Mouse (Mus musculus) kidney, adult 8-10 months (tissue): Measurements from ENCODE around the gene Auh.

ENCODE experiments used
- DNase-seq, 2 experiments: peaks; one replicate each; pipeline ENCODE4 v3.0.0; 2022

The Auh gene

DNA sequence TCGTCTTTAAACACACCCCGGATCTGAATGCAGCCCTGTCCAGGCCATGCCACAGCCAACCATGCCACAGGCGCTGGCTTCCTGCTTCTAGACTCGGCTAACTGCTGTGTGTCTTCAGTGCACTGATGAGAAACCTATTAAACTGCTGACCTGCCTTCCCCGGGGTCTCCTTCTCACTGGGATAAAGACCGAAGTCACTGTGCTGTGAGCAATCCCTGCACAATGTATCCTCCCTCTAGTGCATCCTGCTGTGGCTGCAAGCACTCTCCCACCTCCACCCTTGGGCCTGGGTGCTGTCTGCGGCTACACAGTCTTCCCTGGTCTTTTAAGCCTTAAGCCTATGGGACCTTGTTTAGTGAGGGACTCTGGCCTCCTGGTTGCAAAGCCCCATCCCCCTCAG lies 50.7 kb downstream of the Auh start:
- DNase-seq: no peak

DNA sequence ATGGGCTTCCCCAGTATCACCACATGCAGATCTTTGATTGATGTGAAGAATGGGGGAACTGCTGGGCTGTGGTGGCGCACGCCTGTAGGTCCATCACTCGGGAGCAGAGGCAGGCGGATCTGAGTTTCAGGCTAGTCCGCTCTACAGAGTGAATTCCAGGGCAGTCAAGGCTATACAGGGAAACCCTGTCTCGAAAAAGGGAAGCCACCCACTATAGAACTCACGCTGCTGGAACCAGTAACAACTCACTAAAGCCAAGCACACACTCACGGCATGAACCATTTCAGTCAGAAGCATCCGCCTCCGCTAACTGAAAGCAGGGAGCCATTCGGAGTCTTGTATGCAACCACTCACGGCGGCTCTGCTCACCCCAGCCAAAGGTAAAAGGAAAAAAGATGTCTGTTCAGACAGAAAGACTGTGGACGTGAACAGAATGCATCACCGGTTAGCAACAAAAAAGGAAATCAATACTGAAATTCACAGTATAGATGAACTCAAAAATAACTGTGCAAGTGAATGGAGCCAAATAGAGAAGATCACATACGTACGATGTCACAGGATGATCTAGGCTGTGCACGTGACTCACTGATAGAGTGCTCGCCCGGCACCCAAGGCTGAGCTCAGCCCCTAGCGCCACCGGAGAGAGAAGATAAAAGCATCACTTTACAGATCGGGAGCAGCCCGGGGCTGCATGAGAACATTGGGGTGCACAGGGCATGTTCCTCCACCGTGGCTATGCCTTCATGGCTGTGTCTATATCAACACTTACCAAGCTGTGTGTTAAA lies 53.7 kb downstream of the Auh start:
- no peak for DNase-seq

DNA sequence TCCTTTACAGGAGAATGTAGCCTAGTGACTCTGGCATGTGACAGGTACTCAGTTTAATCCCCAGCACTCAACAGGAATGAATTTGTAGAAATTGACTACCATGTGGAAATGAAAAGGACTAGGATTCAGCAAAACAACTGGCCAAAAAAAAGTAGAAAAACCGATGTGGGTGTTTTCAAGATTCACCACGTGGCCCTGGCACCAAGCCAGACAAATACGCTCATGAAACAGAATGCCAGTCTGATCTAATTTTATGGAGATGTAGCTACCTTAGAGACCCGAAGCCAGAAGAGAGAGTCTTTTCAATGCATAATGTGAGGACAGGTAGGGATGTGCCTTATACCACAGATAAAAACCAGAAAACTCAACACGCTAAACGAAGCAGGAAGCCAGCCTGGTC lies 54.4 kb downstream of the Auh start:
- no peak for DNase-seq

DNA sequence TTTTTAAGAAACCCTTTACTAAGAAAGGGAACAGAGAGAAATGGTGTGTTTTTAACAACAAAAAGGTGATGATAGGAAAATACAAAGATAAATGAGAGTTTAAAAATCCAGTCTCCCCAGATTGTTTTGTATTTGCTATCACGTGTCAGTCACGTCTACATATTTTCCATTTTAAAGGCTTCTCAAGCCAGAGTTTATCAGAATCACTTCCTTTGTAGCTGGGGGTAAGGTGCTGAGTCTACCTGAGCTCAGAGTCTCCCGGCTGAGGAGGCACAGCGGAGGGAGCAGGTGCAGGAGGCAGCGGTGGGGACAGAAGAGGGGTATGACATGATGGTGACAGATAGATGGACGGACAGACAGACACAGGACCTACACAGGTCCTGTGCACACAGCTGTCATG lies 55.1 kb downstream of the Auh start:
- no peak for DNase-seq

DNA sequence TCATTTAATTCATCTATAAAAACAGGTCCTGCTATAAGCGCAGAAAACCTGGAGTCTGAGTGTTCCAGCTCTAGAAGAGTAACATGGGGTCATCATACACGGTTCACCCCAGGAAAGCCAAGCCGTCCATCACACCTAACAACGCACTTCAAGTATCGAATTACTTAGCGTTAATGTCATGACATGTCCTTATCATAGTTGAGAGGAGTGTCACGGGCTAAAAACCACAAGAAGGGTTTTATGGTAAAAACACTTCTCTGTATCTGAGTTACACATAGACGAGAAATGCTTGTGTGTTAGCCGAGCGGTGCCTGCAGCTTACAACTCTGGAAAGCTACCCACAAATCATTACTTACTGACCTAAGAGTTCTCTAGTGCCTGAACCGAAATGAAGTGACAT lies 55.6 kb downstream of the Auh start:
- no peak for DNase-seq

DNA sequence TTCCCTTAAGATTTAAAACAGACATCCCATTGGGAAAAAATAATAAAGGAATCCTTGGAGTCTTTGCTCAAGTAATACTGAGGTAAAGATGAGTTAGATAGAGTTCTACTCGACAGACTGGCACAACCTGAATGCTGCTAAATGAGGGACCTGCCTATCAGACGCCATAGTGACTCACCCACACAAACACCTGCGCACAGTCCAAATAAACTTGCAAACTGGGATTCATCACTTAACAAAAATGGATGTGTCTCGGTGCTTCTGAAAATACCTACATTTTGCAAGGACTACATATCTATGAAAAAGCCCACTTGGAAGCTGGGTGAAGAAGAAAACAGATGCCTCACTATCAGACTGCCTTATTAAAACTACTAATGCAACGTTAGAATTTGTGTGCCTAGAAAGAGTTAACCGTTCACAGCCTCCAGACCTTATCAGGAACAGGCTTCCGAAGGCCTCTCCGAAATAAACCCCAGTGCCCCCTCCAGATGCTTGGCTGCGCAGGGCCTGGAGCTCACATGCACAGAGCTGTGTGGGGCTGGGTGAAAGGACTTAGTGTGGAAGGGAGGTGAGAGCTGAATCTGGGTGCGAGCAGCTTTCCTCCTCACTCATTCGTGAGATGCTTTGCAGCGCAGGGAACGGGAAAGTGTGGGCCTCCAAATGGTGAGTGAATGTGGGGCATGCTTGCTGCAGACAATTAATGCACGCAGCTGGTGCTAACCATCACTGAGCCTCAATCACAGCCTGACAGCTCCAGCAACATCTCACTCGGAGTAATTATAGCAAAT lies 63.3 kb downstream of the Auh start:
- no peak for DNase-seq

DNA sequence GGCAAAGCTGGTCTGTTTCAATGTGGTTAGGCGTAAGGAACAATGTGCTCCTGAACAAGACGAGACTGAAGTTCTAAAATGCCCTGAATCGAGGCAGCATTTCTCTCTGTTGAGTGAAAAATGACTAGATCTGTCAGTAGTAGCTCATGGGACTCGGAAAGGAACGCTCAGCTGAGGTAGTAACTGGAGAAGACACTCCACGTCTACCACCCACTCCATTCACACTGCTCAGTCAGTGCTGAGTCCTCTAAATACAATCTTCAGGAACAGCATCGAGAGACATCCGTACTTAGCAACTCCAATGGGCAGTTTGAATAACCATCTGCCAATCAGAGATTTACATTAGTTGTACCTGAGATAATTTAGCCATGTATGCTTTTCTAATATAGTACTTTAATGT lies 66.0 kb downstream of the Auh start:
- no peak for DNase-seq

DNA sequence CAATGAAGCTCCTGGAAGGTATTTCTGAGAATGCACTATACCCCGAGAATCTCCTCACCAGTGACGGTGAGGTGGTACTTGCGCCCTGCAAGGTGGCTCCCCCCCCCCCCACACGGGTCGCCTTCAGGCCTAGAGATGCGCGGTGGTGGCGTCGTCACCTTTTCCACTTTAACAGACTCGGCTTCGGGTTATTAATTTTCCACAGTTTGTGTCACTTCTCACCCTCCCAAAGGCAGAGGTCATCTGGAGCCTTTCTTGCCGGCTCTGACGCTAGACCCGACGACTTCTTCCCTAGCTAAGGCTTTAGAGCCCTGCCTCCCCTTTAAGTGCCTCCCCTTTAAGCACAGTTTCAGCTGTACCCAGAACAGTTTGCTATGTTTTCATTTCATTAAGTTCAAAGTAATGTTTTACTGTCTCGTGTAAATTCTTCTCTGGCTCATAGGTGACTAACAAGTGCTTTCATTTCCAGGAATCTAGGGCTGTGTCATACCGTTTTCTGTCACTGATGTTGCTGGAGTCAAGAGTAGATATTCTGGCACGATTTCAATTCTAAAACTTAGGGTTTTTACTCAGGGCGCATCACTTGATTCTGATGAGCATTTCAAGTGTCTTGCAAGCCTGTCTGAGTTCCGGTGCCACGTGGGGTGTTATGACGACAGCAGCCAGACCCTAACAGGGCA lies 69.3 kb downstream of the Auh start:
- no peak for DNase-seq

DNA sequence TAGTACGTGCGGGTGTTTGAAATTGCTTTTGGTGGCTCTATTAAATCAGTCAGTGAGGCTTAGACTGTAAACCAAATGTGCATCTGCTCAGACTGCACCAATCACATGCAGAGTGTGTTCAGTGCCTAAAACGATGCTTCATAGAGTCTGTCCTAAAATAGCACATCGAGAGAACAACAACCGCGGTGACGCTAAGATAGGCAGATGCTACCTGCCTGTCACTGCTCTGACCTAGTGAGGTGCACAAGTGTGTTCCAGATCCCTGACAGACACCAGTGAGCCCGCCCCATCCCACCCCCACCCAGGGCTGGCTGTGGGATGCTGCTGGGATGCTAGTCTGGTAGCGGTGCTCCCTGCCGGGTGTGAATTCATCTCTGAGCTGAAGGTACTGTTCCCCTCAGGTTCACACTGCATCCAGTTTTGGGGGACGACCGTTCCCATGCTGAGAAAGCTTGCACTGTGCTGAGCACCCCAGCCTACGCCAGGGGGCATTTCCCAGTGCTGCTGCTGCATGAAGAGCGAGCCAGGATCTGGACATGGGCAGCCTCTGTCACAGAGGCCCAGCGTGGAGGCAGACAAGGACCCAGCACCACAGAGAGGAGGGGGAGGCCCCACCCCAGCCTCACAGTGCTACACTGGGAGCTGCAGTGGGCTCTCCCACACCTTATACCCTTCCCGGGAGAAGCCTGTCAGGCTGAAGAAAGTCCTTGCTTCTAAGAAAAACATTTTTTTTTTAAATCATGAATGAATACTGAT lies 70.2 kb downstream of the Auh start:
- DNase-seq: no peak

DNA sequence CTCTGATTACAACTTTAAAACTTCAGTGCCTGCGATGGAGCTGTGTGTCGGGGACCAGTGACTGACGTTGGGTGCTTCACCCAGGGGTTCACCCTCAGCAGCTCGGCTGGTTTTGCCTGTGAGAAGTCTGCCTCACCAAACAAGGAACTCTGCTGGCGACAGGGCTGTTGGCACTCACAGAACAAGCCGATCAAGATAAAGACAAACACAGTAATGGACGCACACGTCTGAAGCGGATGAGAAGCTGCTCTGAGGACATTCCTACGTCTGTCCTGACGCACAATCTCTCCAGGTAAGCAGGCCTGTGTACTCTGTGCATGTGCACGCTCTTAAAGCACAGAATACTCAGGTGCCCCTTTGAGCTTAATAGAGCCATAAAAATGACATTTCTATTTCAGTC lies 71.1 kb downstream of the Auh start:
- no peak for DNase-seq

DNA sequence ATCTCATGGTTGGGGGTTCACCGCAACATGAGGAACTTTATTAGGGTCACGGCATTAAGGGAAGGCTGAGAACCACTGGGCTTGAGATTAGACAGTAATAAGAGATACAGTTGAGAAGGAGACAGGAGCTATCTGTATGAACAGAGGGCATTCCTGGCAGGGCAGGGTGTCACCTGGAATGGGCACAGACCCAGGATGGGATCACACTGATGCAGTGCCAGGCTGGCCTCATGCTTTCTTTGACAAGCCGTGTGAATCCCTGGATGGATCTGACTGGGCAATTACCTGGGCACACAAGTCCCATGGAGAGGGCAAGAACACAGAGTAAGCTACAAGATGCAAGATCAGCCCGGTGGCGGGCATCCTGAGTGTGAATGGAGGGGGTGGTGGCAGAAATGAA lies 71.7 kb downstream of the Auh start:
- no peak for DNase-seq

DNA sequence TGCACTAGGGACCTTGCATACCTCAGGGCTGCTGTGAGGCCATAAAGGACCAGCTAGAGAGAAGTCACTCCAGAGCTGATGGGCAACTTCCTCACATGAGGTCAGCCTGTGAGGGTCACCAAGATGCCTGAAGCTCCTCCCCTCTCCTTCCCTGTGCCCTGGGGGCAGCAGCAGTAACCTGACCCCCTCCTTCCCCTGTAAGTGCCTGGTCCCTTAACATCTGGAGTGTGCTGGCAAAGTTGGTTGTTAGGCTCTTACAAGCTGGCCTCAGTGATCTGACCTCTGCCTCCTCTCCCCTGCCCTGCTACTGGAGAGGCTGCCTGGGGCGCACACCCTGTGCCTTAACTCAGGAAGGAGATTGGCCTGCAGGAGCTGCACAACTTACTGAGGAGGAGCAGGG lies 75.9 kb downstream of the Auh start:
- no peak for DNase-seq

DNA sequence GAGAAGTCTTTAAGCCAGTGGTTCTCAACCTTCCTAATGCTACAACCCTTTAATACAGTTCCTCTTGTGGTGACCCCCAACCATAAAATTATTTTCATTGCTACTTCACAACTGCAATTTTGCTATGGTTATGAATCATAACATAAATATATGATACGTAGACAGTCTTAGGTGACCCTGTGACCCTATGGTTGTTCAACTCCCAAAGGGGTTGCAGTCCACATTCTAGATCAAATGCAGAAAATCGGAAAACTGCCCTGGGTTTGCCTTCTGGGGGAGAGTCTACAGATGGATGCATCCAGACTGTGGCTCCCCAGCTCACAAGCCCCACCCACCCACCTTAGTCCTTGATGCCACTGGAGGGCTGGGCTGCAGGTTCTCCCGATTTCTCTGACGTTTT lies 77.6 kb downstream of the Auh start:
- no peak for DNase-seq

DNA sequence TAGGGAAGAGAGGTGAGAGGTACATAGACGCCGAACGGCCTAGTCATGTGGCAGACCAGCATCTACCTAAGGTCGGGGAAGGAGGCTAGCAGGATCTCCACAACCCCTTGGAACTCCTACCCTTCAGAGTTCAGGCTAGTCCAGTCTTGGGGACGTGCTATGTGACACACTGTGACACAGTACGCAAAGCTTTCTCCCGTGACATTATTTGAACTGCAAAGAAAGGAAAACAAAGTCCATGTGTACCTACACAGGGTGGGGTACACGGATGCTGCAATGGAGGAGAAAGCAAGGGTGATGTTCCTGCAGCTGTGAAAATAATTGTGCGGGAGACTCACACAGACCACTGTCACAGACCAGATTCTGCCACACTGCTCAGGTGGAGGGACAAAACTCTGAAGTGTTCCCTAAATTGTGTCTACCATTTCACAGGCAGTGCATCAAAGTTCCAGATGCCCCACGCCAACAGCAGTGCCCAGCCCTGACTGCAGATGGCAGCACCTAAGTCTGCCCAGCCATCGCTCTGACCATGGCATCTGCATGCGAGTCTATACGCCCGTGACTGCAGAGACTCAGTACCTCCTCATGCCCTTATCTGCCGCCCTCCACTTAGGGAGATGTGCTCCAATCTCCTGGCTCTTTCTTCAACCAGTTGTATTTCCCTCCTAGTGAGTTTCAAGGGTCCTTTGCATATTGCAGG lies 79.3 kb downstream of the Auh start:
- peak in 1 of 2 experiments; percentile 23 for DNase-seq

DNA sequence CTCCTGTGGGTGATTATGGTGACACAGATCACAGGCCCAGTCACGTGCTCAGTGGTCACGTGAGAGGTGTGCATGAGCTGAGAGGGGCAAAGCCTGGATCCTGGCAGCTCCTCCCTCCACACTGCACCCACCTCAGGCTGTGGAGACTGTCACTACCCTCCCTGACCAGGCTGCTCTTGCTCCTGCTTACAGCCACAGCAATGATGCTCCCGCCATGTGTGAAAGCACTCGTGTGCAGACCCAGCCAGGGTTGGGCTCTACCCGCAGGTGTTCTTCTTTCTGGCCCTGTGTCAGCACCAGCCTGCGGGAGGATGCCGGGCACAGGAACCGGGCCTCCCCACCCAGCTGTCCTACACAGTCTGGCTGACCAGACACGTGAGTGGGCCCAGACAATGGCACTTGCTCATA lies 80.1 kb downstream of the Auh start:
- DNase-seq: no peak

DNA sequence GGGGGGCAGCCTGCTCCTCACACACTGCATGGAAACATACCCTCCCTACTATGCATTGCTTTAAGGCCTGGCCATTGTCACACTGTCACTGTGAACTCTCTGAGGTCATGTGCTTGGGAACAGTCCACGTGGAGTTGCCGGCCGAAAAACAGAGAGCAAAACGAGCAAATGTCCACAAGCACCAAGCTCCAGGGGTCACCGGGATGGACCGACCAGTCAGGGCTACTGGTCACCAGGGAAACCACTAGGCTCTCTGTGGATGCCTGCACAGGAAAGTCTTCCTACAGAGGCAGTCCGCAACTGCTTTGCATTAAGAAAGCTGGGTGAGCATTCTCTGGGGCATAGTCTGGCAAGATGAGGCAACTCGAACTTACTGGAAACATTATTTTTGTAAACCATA lies 82.0 kb downstream of the Auh start:
- DNase-seq: no peak

DNA sequence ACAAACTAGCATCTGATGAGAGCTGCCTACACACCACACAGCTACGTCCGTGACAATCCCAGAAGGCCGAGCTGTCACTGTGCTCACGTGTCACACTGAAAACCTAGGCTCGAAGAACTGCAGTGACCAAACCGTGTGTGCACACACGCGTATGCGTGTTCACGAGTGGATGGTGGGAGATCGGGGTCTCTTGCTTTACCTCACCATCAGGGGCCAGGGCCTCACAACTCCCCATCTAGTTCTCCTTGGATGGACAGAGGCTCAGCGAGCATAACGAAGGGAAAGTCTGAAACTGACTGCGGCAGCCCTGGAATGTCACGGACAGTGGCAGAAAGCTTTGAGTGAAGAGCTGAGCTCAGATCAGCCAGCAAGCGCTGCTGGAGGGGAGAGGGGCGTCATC lies 82.4 kb downstream of the Auh start:
- no peak for DNase-seq

DNA sequence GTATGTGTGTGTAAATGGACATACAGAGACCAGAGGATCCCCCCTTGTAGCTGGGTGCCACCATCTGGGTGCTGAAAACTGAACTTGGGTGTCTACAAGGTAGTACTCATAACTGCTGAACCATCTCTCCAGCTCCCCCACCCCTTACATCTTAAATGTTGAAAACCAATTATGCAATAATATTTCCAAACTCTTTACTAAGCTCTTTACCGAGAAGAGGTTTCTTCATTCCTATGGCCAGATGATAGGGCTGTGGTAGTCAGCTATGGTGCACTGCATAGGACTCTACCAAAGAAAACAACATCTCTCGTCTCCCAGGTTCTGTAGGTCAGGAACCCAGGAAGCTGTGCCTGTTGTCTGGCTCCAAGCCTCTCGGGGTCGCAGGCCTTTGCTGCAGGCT lies 83.9 kb downstream of the Auh start:
- DNase-seq: no peak

DNA sequence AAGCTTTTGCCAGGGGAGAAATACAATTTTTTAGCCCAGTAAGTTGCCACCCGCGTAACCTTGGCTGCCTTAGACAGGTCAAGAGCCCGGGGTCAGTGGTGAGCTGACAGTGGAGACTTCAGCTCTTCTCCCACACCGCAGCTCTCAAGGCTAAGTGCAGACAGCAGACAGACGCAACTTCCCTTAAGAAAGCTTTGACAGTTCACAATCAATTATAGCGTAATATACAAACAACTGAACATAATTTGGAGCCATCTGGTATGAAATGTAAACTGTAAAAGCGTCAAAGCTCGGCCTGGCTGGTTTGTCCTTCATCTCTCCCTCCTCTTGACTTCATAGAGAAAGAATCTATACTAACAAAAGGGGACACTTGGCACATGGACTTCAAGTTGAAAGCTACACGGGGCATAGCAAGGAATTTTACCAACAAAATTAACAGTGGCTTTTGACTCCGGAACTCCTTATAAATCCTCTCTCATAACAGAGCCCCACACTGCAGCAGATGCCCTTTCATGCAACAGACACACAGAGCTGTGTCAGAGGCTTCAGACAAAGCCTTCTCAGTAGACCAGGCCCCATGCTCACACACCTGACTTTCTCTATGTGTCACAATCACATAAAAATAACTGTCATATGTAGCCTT lies 85.8 kb downstream of the Auh start:
- DNase-seq: no peak

DNA sequence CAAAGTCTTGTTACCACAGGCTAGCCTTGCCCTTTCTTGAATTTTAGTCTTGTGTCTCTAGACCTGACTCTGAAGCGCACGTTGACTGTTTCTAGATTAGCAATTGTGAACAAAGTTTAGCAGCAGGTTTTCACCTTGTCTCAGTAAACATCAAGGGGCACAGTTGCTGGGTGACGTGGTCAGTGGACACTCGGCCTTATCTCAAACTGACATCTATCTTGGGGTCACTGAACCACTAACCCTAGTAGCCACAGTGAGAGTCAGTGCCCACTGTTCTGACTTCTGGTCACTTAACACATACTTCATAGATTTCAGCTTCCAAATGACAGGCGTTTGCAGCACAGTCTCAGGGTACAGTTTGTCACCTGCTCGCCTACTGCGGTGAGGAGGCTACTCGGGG lies 93.2 kb downstream of the Auh start:
- no peak for DNase-seq

DNA sequence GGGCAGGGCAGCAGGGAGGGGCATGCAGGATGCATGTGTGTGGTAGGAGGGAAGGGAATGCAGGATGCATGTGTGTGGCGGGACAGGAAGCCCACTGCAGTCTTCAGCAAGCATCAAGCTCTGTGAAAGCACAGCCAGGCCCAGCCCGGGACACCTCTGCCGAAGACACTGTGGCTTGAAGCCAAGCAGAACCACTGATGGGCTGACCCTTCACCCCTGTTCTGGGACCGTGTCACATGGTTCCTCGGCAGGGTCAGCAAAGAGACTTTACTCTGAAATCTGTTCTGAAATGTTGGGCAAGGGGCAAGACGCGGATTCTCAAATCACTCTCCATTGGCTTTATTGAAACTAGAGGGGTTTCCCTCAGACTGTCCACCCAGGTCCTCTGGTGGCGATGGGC lies 94.9 kb downstream of the Auh start:
- DNase-seq: peak in 1 of 2 experiments; percentile 31

DNA sequence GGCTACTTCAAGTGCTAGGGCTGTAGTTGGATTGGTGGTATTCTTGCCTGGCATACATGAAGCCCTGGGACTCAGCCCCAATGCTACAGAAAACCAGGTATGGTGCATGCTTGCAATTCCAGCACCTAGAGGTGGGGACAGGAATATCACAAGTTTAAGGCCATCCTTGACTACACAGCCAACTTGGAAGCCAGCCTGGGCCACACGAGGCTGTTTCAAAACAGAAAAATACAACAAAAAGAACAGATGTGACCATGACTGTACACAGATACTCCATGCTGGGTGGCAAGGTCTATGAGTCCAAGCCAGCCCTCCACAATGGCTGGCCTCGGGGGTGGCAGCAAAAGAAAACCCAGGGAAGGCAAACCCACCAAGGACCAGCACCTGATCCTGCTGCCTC lies 95.7 kb downstream of the Auh start:
- no peak for DNase-seq
